Mouse (Mus musculus): Measurements from ENCODE around the gene Tmem79. TPM values are rescaled to one million over a fixed set of nuclear protein-coding genes. Genes with fewer than 3 reads are reported as not detected.
A peak's percentile ranks its signal among the peaks of the same experiment; 100 is the strongest.
"Not testable (repeated sequence)": the region's sequence is repeated elsewhere in the genome, so short reads cannot be mapped to it uniquely, and the experiment has no call there.

The Tmem79 gene
- polyA plus RNA-seq, 1 experiment from 2014 or later = 14.0 TPM

GRCm38 (mm10) chr3:88296561-88297318 is 39.2 kb downstream of the Tmem79 start, which contains the start of the genes Tsacc and Cct3:
Tsacc (minus strand) TSS chr3:88296999.
Cct3 (plus strand) TSS chr3:88297116.
- H3K4me1 ChIP-seq (replicated peaks; ENCODE audit: control insufficient read depth, insufficient read depth, low read length) = peaks cover 8% of the 10 kb centered on the region
- H3K27me3 ChIP-seq (replicated peaks; ENCODE audit: control insufficient read depth, insufficient read depth, low read length) = no peaks in the 10 kb centered on the region
- peak within 1 kb of the TSS; percentile 71 for H3K4me2 ChIP-seq (replicated peaks; ENCODE audit: low read depth)
- under 1% methylated on average over 44 of the region's 44 CpGs for WGBS
- no peaks in the 10 kb centered on the region for H3K9me3 ChIP-seq (ENCODE audit: control insufficient read depth)
- TF ChIP-seq CTCF (IDR thresholded peaks at IDR 0.05; ENCODE audit: low read depth) = peak; percentile 49
- H3K9ac ChIP-seq (ENCODE audit: low read depth, low read length) = peak within 1 kb of the TSS; percentile 59
- H3K4me3 ChIP-seq (ENCODE audit: low read depth, low read length) = peak within 1 kb of the TSS; percentile 80
- H3K36me3 ChIP-seq (ENCODE audit: control insufficient read depth, insufficient read depth) = peaks cover 24% of the 10 kb centered on the region
- peak; percentile 98 for ATAC-seq
- peak within 1 kb of the TSS; percentile 76 for H3K27ac ChIP-seq (ENCODE audit: low read depth, low read length)

DNA sequence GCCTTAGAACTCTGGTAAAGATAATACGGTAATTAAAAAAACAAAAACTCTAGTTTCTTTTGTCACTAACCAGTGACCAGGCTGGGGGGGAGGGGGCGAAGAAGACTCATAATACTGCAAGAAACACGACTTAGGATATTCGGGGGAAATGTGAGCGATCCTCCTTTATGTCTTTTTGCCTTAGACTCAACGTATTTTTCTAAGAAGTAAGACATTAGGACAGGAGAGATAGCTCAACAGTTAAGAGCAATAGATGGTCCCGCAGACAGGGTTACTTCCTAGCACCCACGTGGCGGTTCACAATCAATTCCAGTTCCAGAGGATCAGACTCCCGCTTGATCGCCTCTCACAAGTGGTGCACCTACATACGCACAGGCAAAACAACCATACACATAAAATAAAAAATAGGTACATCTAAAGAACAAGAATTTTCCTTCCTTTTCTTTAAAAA is 39.8 kb downstream of the Tmem79 start:
- Histone ChIP-seq H3K4me3 (ENCODE audit: low read depth, low read length) (peak overlapping the region; percentile 80), H3K27me3 (replicated peaks; ENCODE audit: control insufficient read depth, insufficient read depth, low read length) (no peaks in the 10 kb centered on the region), H3K36me3 (ENCODE audit: control insufficient read depth, insufficient read depth) (peaks cover 18% of the 10 kb centered on the region), H3K9me3 (ENCODE audit: control insufficient read depth) (no peaks in the 10 kb centered on the region), H3K4me2 (replicated peaks; ENCODE audit: low read depth) (peak overlapping the region; percentile 71), H3K9ac (ENCODE audit: low read depth, low read length) (peak overlapping the region; percentile 28), H3K27ac (ENCODE audit: low read depth, low read length) (peak overlapping the region; percentile 75; the same call in 1 of the 2 replicates), H3K4me1 (replicated peaks; ENCODE audit: control insufficient read depth, insufficient read depth, low read length) (peaks cover 8% of the 10 kb centered on the region)
- WGBS = under 1% methylated on average over 12 of the region's 12 CpGs
- no peak for TF ChIP-seq CTCF (IDR thresholded peaks at IDR 0.05; ENCODE audit: low read depth)
- ATAC-seq = no peak

DNA sequence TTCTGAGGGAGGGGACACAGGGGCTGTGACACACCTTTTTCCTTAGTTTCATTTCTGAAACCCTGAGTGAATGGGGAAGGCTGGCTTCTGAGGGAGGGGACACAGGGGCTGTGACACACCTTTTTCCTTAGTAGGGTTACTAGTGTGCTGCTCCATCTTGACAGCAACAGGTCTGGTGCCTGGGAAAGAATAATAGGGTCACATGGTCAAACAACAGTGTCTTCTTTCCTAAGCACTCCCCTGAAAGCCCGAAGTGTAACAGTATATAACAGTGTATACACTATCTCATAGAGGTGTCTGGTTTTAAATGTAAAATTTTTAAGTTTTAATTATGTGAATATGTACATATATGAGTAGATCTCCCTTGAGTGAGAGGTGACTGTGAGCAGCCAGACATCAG is 40.7 kb downstream of the Tmem79 start:
- not testable (repeated sequence) for H3K4me2 ChIP-seq (replicated peaks; ENCODE audit: low read depth); H3K27ac ChIP-seq (ENCODE audit: low read depth, low read length); H3K4me3 ChIP-seq (ENCODE audit: low read depth, low read length); H3K36me3 ChIP-seq (ENCODE audit: control insufficient read depth, insufficient read depth); H3K9me3 ChIP-seq (ENCODE audit: control insufficient read depth); ATAC-seq; H3K27me3 ChIP-seq (replicated peaks; ENCODE audit: control insufficient read depth, insufficient read depth, low read length); H3K9ac ChIP-seq (ENCODE audit: low read depth, low read length); H3K4me1 ChIP-seq (replicated peaks; ENCODE audit: control insufficient read depth, insufficient read depth, low read length)
- WGBS = 45% methylated on average over 1 of the region's 1 CpGs

GRCm38 (mm10) chr3:88291970-88292369 is 44.0 kb downstream of the Tmem79 start:
- no peak for ATAC-seq
- H3K9me3 ChIP-seq (ENCODE audit: control insufficient read depth) = no peaks in the 10 kb centered on the region
- H3K27me3 ChIP-seq (replicated peaks; ENCODE audit: control insufficient read depth, insufficient read depth, low read length) = no peaks in the 10 kb centered on the region
- peak; percentile 65 for TF ChIP-seq CTCF (IDR thresholded peaks at IDR 0.05; ENCODE audit: low read depth)
- H3K4me2 ChIP-seq (replicated peaks; ENCODE audit: low read depth) = no peak overlapping the region
- 51% methylated on average over 4 of the region's 4 CpGs for WGBS
- H3K27ac ChIP-seq (ENCODE audit: low read depth, low read length) = no peak overlapping the region
- H3K9ac ChIP-seq (ENCODE audit: low read depth, low read length) = no peak overlapping the region
- H3K4me1 ChIP-seq (replicated peaks; ENCODE audit: control insufficient read depth, insufficient read depth, low read length) = no peaks in the 10 kb centered on the region
- H3K4me3 ChIP-seq (ENCODE audit: low read depth, low read length) = no peak overlapping the region
- H3K36me3 ChIP-seq (ENCODE audit: control insufficient read depth, insufficient read depth) = no peaks in the 10 kb centered on the region

DNA sequence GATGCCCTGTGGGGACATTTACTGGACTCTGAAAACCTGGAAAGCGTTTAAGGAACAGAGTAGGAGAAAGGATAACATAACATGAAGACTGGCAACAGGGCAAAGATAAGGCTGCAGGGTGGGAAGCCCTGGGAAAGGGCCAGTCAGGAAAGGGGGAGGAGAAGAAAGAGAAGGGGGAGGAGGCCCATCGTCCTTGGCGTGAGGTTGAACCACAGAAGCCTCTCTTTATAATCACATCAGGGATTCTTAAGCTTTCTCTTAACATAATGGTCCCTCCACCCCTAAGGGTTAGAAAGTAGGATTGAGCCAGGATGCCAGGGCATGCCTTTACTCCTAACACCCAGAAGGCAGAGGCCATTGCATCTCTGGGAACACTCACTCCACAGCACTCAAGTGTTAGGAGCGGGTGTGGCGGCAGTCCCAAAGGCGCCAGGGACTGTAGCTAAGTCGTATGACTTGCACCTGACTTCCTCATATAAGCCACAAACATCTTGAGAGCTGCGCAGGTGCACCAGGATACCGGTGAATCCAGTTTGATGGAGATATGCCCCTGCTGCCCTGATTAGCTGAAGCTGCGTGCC is 47.7 kb downstream of the Tmem79 start:
- not testable (repeated sequence) for H3K36me3 ChIP-seq (ENCODE audit: control insufficient read depth, insufficient read depth); H3K27ac ChIP-seq (ENCODE audit: low read depth, low read length); H3K4me1 ChIP-seq (replicated peaks; ENCODE audit: control insufficient read depth, insufficient read depth, low read length); H3K4me3 ChIP-seq (ENCODE audit: low read depth, low read length); H3K27me3 ChIP-seq (replicated peaks; ENCODE audit: control insufficient read depth, insufficient read depth, low read length); H3K9ac ChIP-seq (ENCODE audit: low read depth, low read length); ATAC-seq; H3K9me3 ChIP-seq (ENCODE audit: control insufficient read depth); H3K4me2 ChIP-seq (replicated peaks; ENCODE audit: low read depth)
- 63% methylated on average over 8 of the region's 10 CpGs for WGBS

GRCm38 (mm10) chr3:88287110-88287509 is 48.8 kb downstream of the Tmem79 start, which contains the start of gene Gm38392:
Gm38392 (minus strand) TSS chr3:88287210.
- Histone ChIP-seq H3K36me3 (ENCODE audit: control insufficient read depth, insufficient read depth) (no peaks in the 10 kb centered on the region), H3K4me1 (replicated peaks; ENCODE audit: control insufficient read depth, insufficient read depth, low read length) (no peaks in the 10 kb centered on the region), H3K27me3 (replicated peaks; ENCODE audit: control insufficient read depth, insufficient read depth, low read length) (no peaks in the 10 kb centered on the region), H3K27ac (ENCODE audit: low read depth, low read length) (no peak within 1 kb of the TSS), H3K4me2 (replicated peaks; ENCODE audit: low read depth) (no peak within 1 kb of the TSS), H3K9ac (ENCODE audit: low read depth, low read length) (no peak within 1 kb of the TSS), H3K9me3 (ENCODE audit: control insufficient read depth) (no peaks in the 10 kb centered on the region), H3K4me3 (ENCODE audit: low read depth, low read length) (no peak within 1 kb of the TSS)
- WGBS = 93% methylated on average over 4 of the region's 4 CpGs
- TF ChIP-seq CTCF (IDR thresholded peaks at IDR 0.05; ENCODE audit: low read depth) = no peak
- ATAC-seq = no peak

- ATAC-seq = not testable (repeated sequence)
Measured at GRCm38 (mm10) chr3:88285565-88285895, 50.4 kb downstream of the Tmem79 start.

GRCm38 (mm10) chr3:88284815-88285564 is 51.0 kb downstream of the Tmem79 start:
- H3K9ac ChIP-seq (ENCODE audit: low read depth, low read length); H3K36me3 ChIP-seq (ENCODE audit: control insufficient read depth, insufficient read depth); H3K27me3 ChIP-seq (replicated peaks; ENCODE audit: control insufficient read depth, insufficient read depth, low read length); H3K4me2 ChIP-seq (replicated peaks; ENCODE audit: low read depth); H3K27ac ChIP-seq (ENCODE audit: low read depth, low read length); H3K4me3 ChIP-seq (ENCODE audit: low read depth, low read length); H3K9me3 ChIP-seq (ENCODE audit: control insufficient read depth); H3K4me1 ChIP-seq (replicated peaks; ENCODE audit: control insufficient read depth, insufficient read depth, low read length); ATAC-seq: not testable (repeated sequence)
- 92% methylated on average over 14 of the region's 14 CpGs for WGBS

More at GRCm38 (mm10) chr3:88285565-88285895, 50.4 kb downstream of the Tmem79 start:
- not testable (repeated sequence) for H3K4me1 ChIP-seq (replicated peaks; ENCODE audit: control insufficient read depth, insufficient read depth, low read length); H3K36me3 ChIP-seq (ENCODE audit: control insufficient read depth, insufficient read depth); H3K4me2 ChIP-seq (replicated peaks; ENCODE audit: low read depth); H3K9me3 ChIP-seq (ENCODE audit: control insufficient read depth); H3K4me3 ChIP-seq (ENCODE audit: low read depth, low read length); H3K27me3 ChIP-seq (replicated peaks; ENCODE audit: control insufficient read depth, insufficient read depth, low read length); H3K9ac ChIP-seq (ENCODE audit: low read depth, low read length); H3K27ac ChIP-seq (ENCODE audit: low read depth, low read length)
- WGBS = no CpG with 5 or more reads among the region's 2 CpGs
